Comparison of ENCODE assay signal across 8 mouse cellular contexts in genomic region chr4:121214793-121215304, GRCm38 (mm10). TPM values are rescaled to one million over a fixed set of nuclear protein-coding genes. Genes with fewer than 3 reads are reported as not detected.
DNase-seq lines count a peak whose midpoint lies in the region; ATAC-seq lines count a peak whose summit lies in the region.

Rlf (minus strand) TSS chr4:121215084.

- peak within 1 kb of the TSS; percentile 94 for H3K9ac ChIP-seq in hindbrain, embryonic 16.5 days (ENCODE audit: low read depth, low read length)

- peaks cover 2% of the 10 kb centered on the region for H3K27me3 ChIP-seq in hindbrain, embryonic 16.5 days (replicated peaks; ENCODE audit: control insufficient read depth, insufficient read depth, low read length)

- H3K4me1 ChIP-seq in hindbrain, embryonic 16.5 days (ENCODE audit: control insufficient read depth, insufficient read depth, low read depth, low read length), result peaks cover 17% of the 10 kb centered on the region

- peak within 1 kb of the TSS; percentile 91 for H3K27ac ChIP-seq in hindbrain, embryonic 16.5 days (ENCODE audit: low read depth, low read length)
- H3K27ac ChIP-seq in macrophage, result peak within 1 kb of the TSS; percentile 68

- H3K9me3 ChIP-seq in hindbrain, embryonic 16.5 days (ENCODE audit: control insufficient read depth, low read length), result no peaks in the 10 kb centered on the region

- peak; percentile 96 for ATAC-seq in hindbrain, embryonic 16.5 days

- no peaks in the 10 kb centered on the region for H3K36me3 ChIP-seq in hindbrain, embryonic 16.5 days (ENCODE audit: control insufficient read depth, insufficient read depth, low read length)
- H3K36me3 ChIP-seq in macrophage (ENCODE audit: inconsistent target), result no peaks in the 10 kb centered on the region

- under 1% methylated on average over 41 of the region's 48 CpGs for WGBS in hindbrain, embryonic 16.5 days
- WGBS in macrophage (ENCODE audit: missing documents), result 3% methylated on average over 47 of the region's 48 CpGs

- DNase-seq in WW6 (ENCODE audit: low read depth, low spot score), result peak; percentile 94
- peak; percentile 99 to 100 for DNase-seq in cerebellum, postnatal 4 days (ENCODE audit: low spot score in 2 of 2)
- DNase-seq in gastrocnemius, adult 18-20 months (ENCODE audit: low spot score), result peak; percentile 99
- DNase-seq in left cerebral cortex, adult 18-20 months (ENCODE audit: low spot score in 2 of 2), result peak; percentile 99 to 100
- DNase-seq in right cerebral cortex, adult 18-20 months, result peak; percentile 98
- DNase-seq in urinary bladder, postnatal 10 days (ENCODE audit: low spot score), result peak; percentile 97

- H3K4me2 ChIP-seq in hindbrain, embryonic 16.5 days (ENCODE audit: low read length), result peak within 1 kb of the TSS; percentile 70

- peak within 1 kb of the TSS; percentile 82 for H3K4me3 ChIP-seq in hindbrain, embryonic 16.5 days (ENCODE audit: low read length)
- H3K4me3 ChIP-seq in macrophage (ENCODE audit: inconsistent target), result peak within 1 kb of the TSS; percentile 79

- peaks cover 50% of the 10 kb centered on the region for H3K79me2 ChIP-seq in macrophage (ENCODE audit: inconsistent target)

RNA-seq across cellular contexts. Expression of gene Rlf, which starts in this region (rescaled TPM):
- total RNA-seq in gastrocnemius, adult 18-20 months (2021), result 1 to 10 TPM; 8.0 to 8.9 TPM
- polyA plus RNA-seq in hindbrain, embryonic 16.5 days (2015; fragmentation: Nextera tagmentation; extraction: Ambion mirVana), result 23.9 and 24.2 TPM in 2 replicates
- total RNA-seq in left cerebral cortex, adult 18-20 months (2021), result 10 to 100 TPM; 26.3 to 26.7 TPM
- 100 to 1,000 TPM in 12 of 26 experiments, 10 to 100 TPM in 14; 72.1 to 176 (median 96.1) TPM for total RNA-seq in macrophage (2018; cell fraction: chromatin; rRNA removed)
- total RNA-seq in macrophage (2018; cell fraction: cytosol; rRNA removed), result 10 to 100 TPM in 20 of 26 experiments, 1 to 10 TPM in 6; 8.1 to 19.5 (median 12.8) TPM
- 100 to 1,000 TPM in 3 of 26 experiments, 10 to 100 TPM in 23; 37.4 to 109 (median 61.8) TPM for total RNA-seq in macrophage (2018; cell fraction: nucleus; rRNA removed)
- 7.5 to 9.6 TPM (median 8.1 TPM) in 3 replicates for polyA plus RNA-seq in macrophage (2018)

Comparison
In these comparisons a context has a peak if more than half of its experiments do, and no peak if none do; other contexts are left out.
1. Peak in every context shown above with its lines: DNase-seq, ATAC-seq, H3K4me3 ChIP-seq and H3K27ac ChIP-seq.